Mouse (Mus musculus) T-cell, adult 2 months (primary cell): ENCODE data around the gene Il22ra1.
A peak's percentile ranks its signal among the peaks of the same experiment; 100 is the strongest.

Source experiments
- DNase-seq: peaks from one replicate; pipeline ENCODE4 v3.0.0; 2022; ENCODE audit warnings: low spot score

Gene Il22ra1

GRCm38 (mm10) chr4:135736903-135737302, 8.9 kb downstream of the Il22ra1 start:
- DNase-seq: no peak

GRCm38 (mm10) chr4:135738237-135738636, 10.3 kb downstream of the Il22ra1 start:
- no peak for DNase-seq

GRCm38 (mm10) chr4:135739148-135739547, 11.2 kb downstream of the Il22ra1 start:
- no peak for DNase-seq

GRCm38 (mm10) chr4:135739672-135740071, 11.7 kb downstream of the Il22ra1 start:
- DNase-seq: no peak

- no peak for DNase-seq
These were observed 15.5 kb downstream of the Il22ra1 start for GRCm38 (mm10) chr4:135743520-135743919.

- DNase-seq: no peak
These were observed 16.9 kb downstream of the Il22ra1 start for GRCm38 (mm10) chr4:135744726-135745448.

GRCm38 (mm10) chr4:135745613-135746012, 17.6 kb downstream of the Il22ra1 start:
- no peak for DNase-seq

GRCm38 (mm10) chr4:135750896-135751295, 22.9 kb downstream of the Il22ra1 start:
- no peak for DNase-seq

- DNase-seq: no peak
These were observed 24.3 kb downstream of the Il22ra1 start for GRCm38 (mm10) chr4:135752106-135752778.

GRCm38 (mm10) chr4:135752779-135753164, 24.8 kb downstream of the Il22ra1 start:
- no peak for DNase-seq

GRCm38 (mm10) chr4:135758331-135758730, 30.4 kb downstream of the Il22ra1 start:
- DNase-seq: no peak

GRCm38 (mm10) chr4:135758825-135759224, 30.9 kb downstream of the Il22ra1 start:
- DNase-seq: no peak

- no peak for DNase-seq
These were observed 31.5 kb downstream of the Il22ra1 start, which contains the start of gene Myom3 for GRCm38 (mm10) chr4:135759356-135759976. Myom3 (plus strand) TSS chr4:135759715.

GRCm38 (mm10) chr4:135761048-135761447, 33.1 kb downstream of the Il22ra1 start:
- no peak for DNase-seq

- no peak for DNase-seq
These were observed 33.6 kb downstream of the Il22ra1 start for GRCm38 (mm10) chr4:135761569-135761968.

- DNase-seq: peak; percentile 39
These were observed 34.4 kb downstream of the Il22ra1 start for GRCm38 (mm10) chr4:135762251-135762906.

GRCm38 (mm10) chr4:135764700-135765099, 36.7 kb downstream of the Il22ra1 start:
- DNase-seq: no peak

GRCm38 (mm10) chr4:135765707-135766106, 37.7 kb downstream of the Il22ra1 start:
- no peak for DNase-seq

- no peak for DNase-seq
These were observed 39.0 kb downstream of the Il22ra1 start for GRCm38 (mm10) chr4:135766976-135767375.

- DNase-seq: no peak
These were observed 40.9 kb downstream of the Il22ra1 start for GRCm38 (mm10) chr4:135768572-135769526.

- no peak for DNase-seq
These were observed 42.8 kb downstream of the Il22ra1 start for GRCm38 (mm10) chr4:135770611-135771305.
